Mouse (Mus musculus) monocyte, adult 2 months (primary cell): ENCODE results near the gene Wdr37.
"Not testable (repeated sequence)": the region's sequence is repeated elsewhere in the genome, so short reads cannot be mapped to it uniquely, and the experiment has no call there.

Source experiments
- DNase-seq, 2 experiments: peaks; one replicate each; pipeline ENCODE4 v3.0.0; 2022; ENCODE audit warnings: low spot score in 2 of 2, low read depth in 1 of 2

Wdr37 gene

DNA sequence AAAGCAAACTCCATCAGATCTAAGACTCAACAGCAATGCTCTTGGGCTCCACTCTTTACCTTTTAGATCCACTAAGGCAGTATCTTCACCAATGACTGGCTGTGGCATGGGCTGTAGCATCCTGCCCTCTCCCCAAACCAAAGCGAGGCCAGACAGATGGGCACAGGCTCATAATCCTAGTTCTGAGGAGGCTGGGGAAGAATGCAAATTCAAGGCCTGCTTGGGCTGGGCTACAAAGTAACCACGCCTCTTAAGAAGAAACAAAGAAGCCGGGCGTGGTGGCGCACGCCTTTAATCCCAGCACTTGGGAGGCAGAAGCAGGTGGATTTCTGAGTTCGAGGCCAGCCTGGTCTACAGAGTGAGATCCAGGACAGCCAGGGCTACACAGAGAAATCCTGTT is 29.9 kb downstream of the Wdr37 start:
- not testable (repeated sequence) for DNase-seq

DNA sequence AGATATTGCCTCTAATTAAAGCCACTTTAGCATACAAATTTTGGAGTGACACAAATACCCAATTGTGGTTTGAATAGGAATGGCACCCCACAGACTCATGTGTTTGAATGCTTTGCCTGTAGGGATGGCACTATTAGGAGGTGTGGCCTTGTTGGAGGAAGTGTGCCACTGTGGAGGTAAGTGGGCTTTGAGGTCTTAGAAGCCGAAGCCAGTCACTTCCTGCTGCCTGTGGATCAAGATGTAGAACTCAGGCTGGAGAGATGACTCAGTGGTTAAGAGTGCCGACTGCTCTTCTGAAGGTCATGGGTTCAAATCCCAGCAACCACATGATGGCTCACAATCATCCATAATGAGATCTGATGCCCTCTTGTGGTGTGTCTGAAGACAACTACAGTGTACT is 30.8 kb downstream of the Wdr37 start:
- no peak for DNase-seq

DNA sequence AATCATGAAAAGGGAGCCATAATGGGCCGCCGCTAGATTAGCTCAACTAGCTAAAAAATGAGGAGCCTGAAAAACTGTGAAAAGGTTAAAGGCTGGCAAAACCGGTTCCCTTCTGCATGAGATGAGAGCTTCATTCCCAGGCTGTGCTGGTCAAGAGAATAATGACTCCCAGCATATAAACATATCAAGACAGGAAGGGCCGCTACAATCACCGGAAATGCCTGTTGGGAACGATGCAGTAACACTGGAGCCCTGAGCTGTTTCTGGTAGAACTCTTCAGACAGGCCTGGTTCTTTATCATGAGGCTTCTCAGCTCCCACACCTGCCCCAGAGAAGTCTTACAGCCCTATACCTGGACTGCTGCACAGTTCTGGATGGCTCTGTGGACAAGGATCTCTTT is 31.8 kb downstream of the Wdr37 start:
- DNase-seq, result no peak

DNA sequence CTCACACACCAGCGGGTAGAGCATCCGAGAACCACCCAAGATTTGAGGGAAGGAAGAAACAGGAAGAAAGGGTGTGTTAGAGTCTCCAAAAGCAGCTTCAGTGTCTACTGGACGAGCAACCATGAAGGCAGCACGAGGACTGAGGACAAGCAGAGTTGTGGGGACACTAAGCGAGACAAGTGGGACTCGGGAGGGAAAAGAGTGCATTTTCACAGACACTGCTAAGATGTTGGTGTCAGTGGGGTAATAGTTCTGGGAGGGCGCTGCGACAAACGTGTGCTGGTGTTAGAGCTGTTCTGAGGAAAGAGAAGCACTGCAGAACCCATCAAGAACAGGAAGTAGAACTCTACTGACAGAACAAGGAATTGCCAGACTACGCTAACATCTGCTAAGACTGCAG is 32.6 kb downstream of the Wdr37 start:
- DNase-seq, result no peak

DNA sequence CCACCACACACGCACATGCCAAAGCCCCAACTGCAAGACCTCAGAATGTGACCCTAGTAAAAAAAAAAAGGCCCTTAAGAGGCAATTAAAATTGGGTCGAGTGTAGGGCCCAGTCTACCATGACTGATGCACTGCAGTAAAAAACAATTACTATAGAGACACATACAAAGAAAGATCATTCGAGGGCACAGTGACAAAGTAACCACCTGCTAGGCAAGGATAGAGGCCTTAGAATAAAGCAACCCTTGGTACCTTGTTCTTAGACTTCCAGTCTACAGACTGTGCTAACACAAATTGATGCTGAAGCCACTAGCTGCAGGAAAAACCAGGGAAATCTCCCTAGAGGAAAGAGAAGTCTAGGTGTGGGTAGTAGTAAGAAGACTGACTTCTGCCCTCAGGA is 33.3 kb downstream of the Wdr37 start:
- no peak for DNase-seq

DNA sequence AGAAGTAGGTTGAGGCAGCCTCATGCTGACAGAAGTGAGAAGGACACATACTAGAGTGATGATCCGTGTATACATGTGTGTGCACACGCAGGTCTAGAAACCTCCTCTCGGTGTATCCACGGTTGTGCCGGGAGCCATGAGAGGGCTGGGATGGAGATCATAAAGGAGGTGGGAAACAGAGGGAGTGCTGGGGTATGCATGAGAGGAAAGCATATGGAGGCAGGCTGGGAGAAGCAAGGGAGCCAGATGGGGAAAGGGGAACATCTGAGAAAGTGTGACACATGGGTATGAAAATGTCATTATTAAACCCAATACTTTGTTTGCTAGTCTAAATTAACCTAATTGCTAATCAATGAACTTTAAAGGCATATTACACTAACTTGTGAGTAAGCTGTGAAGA is 37.1 kb downstream of the Wdr37 start:
- no peak for DNase-seq

DNA sequence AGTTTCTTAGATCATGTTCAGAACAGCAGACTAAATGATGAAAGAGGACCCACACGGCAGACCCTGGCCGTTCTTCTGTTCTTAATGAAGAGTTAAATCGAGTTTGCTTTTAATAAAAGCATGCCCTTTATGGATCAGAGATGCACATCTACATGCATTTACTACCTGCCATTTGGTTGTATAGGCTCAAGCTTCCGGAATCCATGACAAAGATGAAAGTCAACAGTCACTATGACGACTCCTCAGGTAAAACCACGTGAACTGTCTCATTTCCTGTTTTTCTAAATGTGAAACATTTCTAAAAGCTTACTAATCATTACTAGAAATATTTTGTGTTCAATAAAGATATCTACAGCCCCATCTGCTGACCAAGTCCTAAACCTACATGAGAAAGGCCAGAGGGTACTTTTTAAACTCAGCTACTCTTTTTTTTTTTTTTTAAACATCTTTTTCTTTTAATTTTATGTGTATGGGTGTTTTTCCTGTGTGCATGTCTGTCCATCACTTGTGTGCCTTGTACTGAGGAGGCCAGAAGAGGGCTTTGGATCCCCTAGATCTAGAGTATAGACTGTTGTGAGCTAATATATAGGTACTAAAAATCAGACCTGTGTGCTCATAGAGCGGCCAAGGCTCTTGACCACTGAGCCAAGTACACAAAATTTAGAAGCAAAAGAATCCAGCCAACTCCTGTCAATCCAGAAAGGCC is 40.0 kb downstream of the Wdr37 start:
- no peak for DNase-seq

DNA sequence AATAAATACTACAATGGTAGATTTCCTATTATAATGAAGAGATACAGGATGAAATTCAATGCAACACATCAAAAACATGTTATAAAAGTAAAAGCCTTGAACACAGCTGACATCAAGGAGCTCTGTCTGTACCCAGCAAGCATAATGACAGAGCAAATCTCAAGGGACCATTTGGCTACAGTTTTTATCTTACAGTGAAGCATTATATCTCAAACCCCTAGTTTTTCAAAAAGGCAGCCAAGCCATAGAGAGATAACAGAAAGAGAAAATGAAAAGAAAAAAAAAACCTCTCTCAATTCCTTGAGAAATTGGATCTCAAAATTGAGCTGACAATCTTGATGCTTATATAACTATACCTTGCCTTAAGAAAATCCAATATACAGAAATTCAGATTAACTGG is 41.0 kb downstream of the Wdr37 start:
- no peak for DNase-seq

DNA sequence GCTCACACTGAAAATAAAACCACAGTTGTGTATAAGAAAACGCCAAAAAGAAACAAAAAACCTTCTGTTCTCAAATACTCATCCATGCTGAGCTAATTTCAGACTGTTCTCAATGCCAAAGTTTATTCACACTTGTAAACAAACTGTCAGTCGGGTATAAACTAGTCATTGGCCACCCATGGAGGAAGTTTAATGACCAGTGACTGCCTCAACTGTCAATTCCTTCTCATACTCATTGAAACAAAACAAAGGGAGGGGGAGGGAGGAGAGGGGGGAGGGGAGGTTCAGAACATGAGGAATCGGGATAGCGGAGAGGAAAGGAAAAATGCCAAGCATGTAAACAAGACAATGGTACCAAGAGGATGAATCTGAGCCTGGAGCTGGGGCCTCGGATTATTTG is 41.9 kb downstream of the Wdr37 start:
- DNase-seq, result no peak

DNA sequence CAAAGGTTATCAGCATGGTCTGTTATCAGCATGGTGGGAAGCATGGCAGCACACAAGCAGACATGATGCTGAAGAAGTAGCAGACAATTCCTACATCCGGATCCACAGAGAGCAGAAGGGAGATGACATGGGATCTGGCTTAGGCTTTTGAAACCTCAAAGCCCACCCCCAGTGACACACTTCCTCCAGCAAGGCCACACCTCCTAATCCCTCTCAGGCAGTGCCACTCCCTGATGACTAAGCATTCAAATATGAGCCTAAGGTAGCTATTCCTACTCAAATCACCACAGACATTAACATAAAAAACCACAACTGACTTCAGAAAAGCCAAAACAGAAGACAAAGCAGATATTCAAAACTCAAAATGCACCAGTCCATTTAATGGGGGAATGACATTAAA is 42.8 kb downstream of the Wdr37 start:
- DNase-seq, result no peak

DNA sequence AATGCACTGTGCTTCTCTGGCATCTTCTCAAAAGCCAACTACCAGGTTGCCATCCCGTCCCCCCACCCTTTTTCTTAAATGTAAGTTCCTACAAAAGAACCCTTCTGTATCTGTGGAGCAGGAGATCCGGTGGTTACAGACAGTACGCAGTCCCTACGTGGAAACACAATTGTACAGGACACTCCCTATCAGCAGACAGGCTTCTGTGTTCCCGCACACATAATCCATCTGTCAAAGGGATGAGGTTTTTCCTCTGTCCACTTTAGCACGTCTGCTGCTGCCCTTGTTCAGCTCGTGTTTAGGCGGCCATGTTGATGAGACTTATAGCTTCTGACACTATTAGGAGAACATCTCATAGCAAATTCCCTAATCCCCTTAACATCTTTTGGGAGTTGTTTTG is 48.2 kb downstream of the Wdr37 start:
- no peak for DNase-seq

DNA sequence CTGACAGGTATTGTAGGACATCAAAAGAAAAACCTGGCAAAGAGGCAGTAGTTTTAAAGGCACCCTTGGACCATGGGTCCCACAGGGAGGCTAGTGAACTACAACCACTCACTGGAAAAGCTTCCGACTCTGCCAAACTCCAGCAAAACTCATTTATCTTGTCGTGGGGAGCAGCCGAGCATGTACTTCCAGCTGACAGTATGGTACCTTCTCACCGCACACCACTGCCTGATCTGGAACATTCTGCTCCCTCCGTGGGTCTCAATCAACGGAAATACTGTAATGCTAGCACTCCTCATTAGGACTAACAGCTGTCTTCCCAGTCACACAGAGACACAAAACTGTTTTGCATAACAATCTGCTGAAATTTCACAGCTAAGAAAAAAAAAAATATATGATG is 48.6 kb downstream of the Wdr37 start:
- DNase-seq, result no peak

DNA sequence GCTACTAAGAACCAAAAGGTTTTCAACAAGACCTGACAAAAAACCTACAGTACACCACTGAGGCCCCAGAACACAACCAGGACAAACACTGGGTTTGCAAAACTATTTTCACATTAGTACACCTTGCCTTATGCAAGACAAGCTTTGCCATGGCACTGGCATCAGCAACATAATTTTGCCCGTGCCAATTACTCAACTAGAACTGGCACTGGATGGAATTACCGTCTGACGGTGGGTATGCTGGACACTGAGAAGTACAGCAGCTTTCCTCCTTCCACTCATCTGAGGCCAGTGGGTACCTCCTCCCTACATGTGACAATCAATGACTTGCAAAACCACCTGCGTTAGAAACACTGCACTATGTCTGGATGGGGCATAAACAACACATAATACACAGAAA is 49.5 kb downstream of the Wdr37 start:
- DNase-seq, result no peak

DNA sequence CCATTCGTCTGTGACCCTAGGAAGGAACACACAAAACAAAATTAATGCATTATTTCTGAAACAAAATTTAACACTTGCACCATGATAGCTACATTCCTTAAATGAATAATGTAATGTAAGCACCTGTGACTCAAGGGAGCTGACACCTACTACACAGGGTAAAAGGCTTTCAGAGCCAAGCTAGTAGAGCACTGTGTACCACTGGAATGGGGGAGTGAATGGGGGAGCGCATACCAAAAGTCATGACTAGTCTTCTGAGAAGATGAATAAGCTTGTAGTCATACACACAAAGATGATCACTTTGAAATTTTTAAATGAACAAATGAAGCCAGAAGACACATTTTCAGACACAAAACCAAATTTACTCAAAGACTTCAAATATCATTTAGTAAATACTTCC is 65.8 kb downstream of the Wdr37 start:
- no peak for DNase-seq

DNA sequence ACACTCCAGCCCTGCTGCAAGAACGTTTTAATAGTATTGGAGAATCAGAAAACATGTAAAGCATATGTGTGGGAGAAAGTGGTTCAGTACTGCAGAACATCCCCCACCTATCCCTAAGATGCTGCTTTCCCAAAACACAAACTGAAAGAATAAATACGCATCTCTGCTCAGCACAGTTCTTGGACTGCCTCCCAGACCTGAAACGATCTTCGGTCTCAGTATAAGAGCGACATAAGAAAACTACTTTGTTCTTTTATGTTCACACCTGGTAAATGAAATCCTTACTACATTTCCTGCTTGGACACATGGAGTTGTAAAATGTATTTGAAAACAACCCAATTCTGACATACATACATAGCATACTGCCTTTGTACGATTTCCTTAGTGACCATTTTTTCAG is 71.1 kb downstream of the Wdr37 start:
- DNase-seq, result no peak

DNA sequence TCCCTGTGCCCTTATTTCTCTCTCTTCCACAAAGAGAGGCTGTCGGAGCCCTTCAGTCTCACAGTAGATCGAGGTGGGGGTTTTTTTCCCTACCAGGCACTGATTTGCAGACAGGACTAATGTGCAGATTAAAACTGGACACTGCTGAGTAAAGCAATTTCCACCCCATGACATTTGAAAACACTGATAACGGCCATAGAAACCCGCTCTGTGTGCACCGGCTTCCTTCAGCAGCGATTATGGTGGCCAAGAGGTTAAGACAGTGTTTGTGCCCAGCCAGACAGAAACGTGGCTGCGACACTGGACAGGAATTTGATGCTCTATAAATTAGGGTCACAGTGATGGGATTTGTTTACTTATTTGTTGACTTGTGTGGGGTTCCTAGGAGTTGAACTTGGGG is 78.5 kb downstream of the Wdr37 start:
- DNase-seq, result no peak

DNA sequence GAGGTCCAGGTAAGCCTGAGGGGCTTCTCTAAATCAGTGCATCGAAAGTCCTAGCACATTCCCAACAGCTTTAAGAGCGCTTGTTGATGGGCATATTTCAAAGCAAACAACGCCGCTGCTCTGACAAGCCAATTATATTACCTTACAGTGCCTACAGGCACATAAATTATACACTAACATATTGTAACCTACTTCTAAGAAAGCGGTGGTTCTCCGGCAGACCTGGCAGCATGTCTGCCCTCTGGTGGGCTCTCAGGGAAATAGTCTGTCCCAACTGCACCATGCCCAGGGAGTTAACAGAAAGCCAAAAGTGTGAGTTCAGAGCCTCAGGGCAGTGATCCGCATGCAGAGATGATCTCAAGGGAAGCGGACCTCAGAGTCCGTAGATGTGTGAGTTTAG is 86.5 kb downstream of the Wdr37 start:
- no peak for DNase-seq

DNA sequence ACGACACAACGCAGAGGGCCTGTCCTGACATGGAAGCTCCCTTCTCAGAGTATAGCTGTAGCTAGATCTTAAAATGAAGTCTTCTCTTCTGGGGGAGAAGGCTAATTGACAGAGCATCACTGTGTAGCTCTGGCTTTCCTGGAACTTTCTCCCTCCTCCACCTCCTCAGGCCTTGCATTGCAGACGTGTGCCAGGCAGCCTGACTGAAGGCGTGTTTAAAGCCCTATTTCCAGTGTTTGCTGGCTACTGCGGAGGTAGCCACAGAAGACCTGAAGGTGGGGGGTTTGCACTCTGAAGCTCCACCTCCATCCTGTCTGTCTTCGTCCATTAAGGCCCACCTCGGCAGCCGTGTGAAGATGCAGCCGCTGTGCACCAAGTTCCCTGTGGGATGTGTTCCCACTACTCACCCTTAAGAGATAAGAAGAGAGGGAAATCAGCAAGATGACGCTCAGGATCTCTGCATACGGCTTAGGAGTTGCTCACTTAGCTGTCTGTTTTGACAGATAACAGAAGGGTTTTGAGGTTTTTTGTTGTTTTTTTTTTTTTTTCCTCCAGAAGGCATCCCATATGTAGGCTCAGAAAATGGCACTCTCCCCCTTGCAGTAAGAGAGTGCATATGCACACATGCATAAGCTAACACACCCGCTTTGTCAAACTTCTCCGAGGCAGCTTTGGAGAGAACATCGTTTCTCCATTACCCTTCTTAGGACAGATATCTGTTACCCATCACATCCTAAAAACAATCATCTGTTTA is 87.2 kb downstream of the Wdr37 start:
- DNase-seq, result no peak

DNA sequence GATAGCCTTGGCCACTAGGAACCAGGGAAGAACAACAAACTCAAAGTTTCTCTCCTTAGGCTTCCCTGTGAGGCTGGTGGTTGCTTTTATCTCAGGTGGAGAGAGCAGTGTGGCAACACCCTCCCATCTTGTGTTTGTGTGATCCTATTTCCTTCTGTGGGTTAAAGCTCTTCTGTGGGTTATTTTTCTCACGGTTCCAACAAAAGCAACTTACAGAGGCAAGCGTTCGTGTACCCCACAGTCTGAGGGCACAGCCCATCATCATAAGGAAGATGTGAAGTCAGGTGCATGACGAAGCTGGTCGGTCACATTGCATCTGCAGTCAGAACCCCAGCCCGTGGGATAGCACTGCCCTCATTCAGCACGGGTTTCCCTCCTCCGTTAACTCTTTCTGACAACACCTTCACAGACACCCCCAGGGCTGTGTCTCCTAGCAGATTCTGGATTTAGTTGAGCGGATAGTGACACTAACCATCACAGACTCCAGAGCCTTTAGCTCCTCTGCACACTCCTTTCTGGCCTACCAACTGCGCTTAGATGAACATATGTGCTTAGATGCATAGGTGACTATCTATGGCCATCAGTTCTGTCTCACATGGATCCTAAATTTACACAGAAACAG is 87.9 kb downstream of the Wdr37 start:
- no peak for DNase-seq

DNA sequence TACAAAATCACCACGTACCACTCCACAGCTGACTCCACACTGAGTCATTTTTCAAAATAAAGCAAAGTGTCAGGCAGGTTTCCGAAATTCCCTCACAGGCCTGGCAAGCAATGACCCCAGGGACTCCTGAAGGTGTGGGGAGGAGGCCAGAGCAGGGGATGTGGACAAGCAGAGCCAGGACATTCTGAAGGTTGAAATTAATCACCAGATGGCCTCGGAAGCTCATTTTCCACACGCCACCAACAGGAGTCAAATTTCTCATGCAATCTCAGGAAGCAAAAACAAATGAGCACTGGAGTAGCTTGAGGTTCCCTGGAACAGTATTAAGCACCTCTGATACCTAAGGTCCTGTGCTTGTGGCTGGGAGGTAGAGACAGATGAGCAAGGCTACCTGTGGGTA is 89.1 kb downstream of the Wdr37 start:
- DNase-seq, result no peak

DNA sequence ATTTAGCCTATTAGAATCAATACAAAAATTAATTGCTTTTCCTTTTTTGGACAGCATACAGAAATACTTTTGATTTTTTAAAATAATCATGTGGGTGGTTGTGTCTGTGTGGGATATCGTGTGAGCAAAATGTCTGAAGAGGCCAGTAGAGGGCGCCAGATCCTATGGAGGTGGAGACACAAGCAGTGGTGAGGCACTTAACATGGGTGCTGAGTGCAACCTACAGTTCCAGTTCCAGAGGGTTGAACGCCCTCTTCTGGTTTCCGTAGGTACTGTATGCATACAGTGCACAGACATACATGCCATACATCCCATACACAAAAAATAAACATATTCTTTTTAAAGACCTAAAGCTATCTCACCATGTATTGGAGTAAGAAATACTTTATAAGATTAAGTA is 91.3 kb downstream of the Wdr37 start:
- DNase-seq, result peak; percentile 7 to 15

DNA sequence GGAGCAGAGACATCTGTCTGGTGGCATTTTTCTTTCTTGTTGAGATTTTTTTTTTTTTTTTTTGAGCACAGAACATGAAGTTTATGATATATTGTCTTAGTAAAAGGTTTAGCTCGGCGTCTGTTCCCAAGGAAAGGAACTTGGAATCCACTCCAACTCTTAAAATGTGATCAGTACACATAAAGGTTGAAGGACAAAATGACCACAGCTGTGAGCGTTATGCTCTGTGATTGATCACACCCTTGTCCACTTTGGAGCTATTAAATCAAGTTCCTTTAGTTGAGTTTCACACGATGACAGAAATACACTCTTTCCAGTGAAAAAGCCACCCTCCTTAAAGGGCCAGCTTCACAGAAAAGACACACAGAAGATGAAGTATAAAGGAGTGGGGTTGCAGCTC is 101.1 kb downstream of the Wdr37 start:
- DNase-seq, result no peak
